Mouse (Mus musculus): ENCODE data around the gene Lipc. TPM values are rescaled to one million over a fixed set of nuclear protein-coding genes. Genes with fewer than 3 reads are reported as not detected.

Gene Lipc
- polyA plus RNA-seq, 1 experiment from 2014 or later = 0.15 TPM

GRCm38 (mm10) chr9:70914659-70915355 lies 37.2 kb downstream of the Lipc start:
- no peak overlapping the region for H3K27ac ChIP-seq (ENCODE audit: low read depth, low read length)
- 63% methylated on average over 10 of the region's 10 CpGs for WGBS

GRCm38 (mm10) chr9:70911163-70911562 lies 40.9 kb downstream of the Lipc start:
- Histone ChIP-seq H3K9me3 (ENCODE audit: control insufficient read depth, low read length) (no peaks in the 10 kb centered on the region), H3K4me3 (ENCODE audit: low read depth, low read length) (no peak overlapping the region), H3K27me3 (ENCODE audit: control insufficient read depth, insufficient read depth, low read length) (no peaks in the 10 kb centered on the region), H3K36me3 (ENCODE audit: control insufficient read depth, insufficient read depth, low read length) (no peaks in the 10 kb centered on the region), H3K27ac (ENCODE audit: low read depth, low read length) (no peak overlapping the region), H3K4me1 (ENCODE audit: control insufficient read depth, insufficient read depth, low read length) (no peaks in the 10 kb centered on the region), H3K4me2 (ENCODE audit: low read depth, low read length) (no peak overlapping the region), H3K9ac (replicated peaks; ENCODE audit: low read depth, low read length) (no peak overlapping the region)
- WGBS = 85% methylated on average over 4 of the region's 4 CpGs
- ATAC-seq (ENCODE audit: low read depth) = no peak

More at GRCm38 (mm10) chr9:70914659-70915355, 37.2 kb downstream of the Lipc start:
- no peaks in the 10 kb centered on the region for H3K27me3 ChIP-seq (ENCODE audit: control insufficient read depth, insufficient read depth, low read length)
- H3K36me3 ChIP-seq (ENCODE audit: control insufficient read depth, insufficient read depth, low read length) = no peaks in the 10 kb centered on the region
- no peaks in the 10 kb centered on the region for H3K9me3 ChIP-seq (ENCODE audit: control insufficient read depth, low read length)
- no peak overlapping the region for H3K9ac ChIP-seq (replicated peaks; ENCODE audit: low read depth, low read length)
- H3K4me3 ChIP-seq (ENCODE audit: low read depth, low read length) = no peak overlapping the region
- no peaks in the 10 kb centered on the region for H3K4me1 ChIP-seq (ENCODE audit: control insufficient read depth, insufficient read depth, low read length)
- no peak overlapping the region for H3K4me2 ChIP-seq (ENCODE audit: low read depth, low read length)
- no peak for ATAC-seq (ENCODE audit: low read depth)

- H3K9ac ChIP-seq (replicated peaks; ENCODE audit: low read depth, low read length) = no peak overlapping the region
- H3K36me3 ChIP-seq (ENCODE audit: control insufficient read depth, insufficient read depth, low read length) = no peaks in the 10 kb centered on the region
- no peak for ATAC-seq (ENCODE audit: low read depth)
- WGBS = 82% methylated on average over 6 of the region's 6 CpGs
- no peak overlapping the region for H3K27ac ChIP-seq (ENCODE audit: low read depth, low read length)
- no peak overlapping the region for H3K4me3 ChIP-seq (ENCODE audit: low read depth, low read length)
- no peaks in the 10 kb centered on the region for H3K4me1 ChIP-seq (ENCODE audit: control insufficient read depth, insufficient read depth, low read length)
- H3K9me3 ChIP-seq (ENCODE audit: control insufficient read depth, low read length) = no peaks in the 10 kb centered on the region
- no peaks in the 10 kb centered on the region for H3K27me3 ChIP-seq (ENCODE audit: control insufficient read depth, insufficient read depth, low read length)
- H3K4me2 ChIP-seq (ENCODE audit: low read depth, low read length) = no peak overlapping the region
These were observed 41.7 kb downstream of the Lipc start for GRCm38 (mm10) chr9:70910351-70910750.

GRCm38 (mm10) chr9:70902821-70903730 lies 49.0 kb downstream of the Lipc start:
- no peaks in the 10 kb centered on the region for H3K9me3 ChIP-seq (ENCODE audit: control insufficient read depth, low read length)
- H3K4me1 ChIP-seq (ENCODE audit: control insufficient read depth, insufficient read depth, low read length) = no peaks in the 10 kb centered on the region
- WGBS = 89% methylated on average over 11 of the region's 11 CpGs
- no peak for ATAC-seq (ENCODE audit: low read depth)
- no peak overlapping the region for H3K4me3 ChIP-seq (ENCODE audit: low read depth, low read length)
- H3K36me3 ChIP-seq (ENCODE audit: control insufficient read depth, insufficient read depth, low read length) = no peaks in the 10 kb centered on the region
- H3K9ac ChIP-seq (replicated peaks; ENCODE audit: low read depth, low read length) = no peak overlapping the region
- no peak overlapping the region for H3K27ac ChIP-seq (ENCODE audit: low read depth, low read length)
- H3K27me3 ChIP-seq (ENCODE audit: control insufficient read depth, insufficient read depth, low read length) = no peaks in the 10 kb centered on the region
- H3K4me2 ChIP-seq (ENCODE audit: low read depth, low read length) = no peak overlapping the region

- H3K36me3 ChIP-seq (ENCODE audit: control insufficient read depth, insufficient read depth, low read length) = no peaks in the 10 kb centered on the region
- H3K27ac ChIP-seq (ENCODE audit: low read depth, low read length) = no peak overlapping the region
- H3K9ac ChIP-seq (replicated peaks; ENCODE audit: low read depth, low read length) = no peak overlapping the region
- H3K27me3 ChIP-seq (ENCODE audit: control insufficient read depth, insufficient read depth, low read length) = no peaks in the 10 kb centered on the region
- no peak for ATAC-seq (ENCODE audit: low read depth)
- WGBS = 100% methylated on average over 1 of the region's 1 CpGs
- H3K9me3 ChIP-seq (ENCODE audit: control insufficient read depth, low read length) = no peaks in the 10 kb centered on the region
- H3K4me1 ChIP-seq (ENCODE audit: control insufficient read depth, insufficient read depth, low read length) = no peaks in the 10 kb centered on the region
- no peak overlapping the region for H3K4me3 ChIP-seq (ENCODE audit: low read depth, low read length)
- H3K4me2 ChIP-seq (ENCODE audit: low read depth, low read length) = no peak overlapping the region
These were observed 57.8 kb downstream of the Lipc start for GRCm38 (mm10) chr9:70894201-70894600.

- H3K4me1 ChIP-seq (ENCODE audit: control insufficient read depth, insufficient read depth, low read length) = no peaks in the 10 kb centered on the region
- WGBS = 75% methylated on average over 3 of the region's 3 CpGs
These were observed 58.5 kb downstream of the Lipc start for GRCm38 (mm10) chr9:70893526-70893925.

GRCm38 (mm10) chr9:70892627-70893026 lies 59.4 kb downstream of the Lipc start:
- Histone ChIP-seq H3K36me3 (ENCODE audit: control insufficient read depth, insufficient read depth, low read length) (no peaks in the 10 kb centered on the region), H3K4me2 (ENCODE audit: low read depth, low read length) (no peak overlapping the region), H3K9me3 (ENCODE audit: control insufficient read depth, low read length) (no peaks in the 10 kb centered on the region), H3K4me1 (ENCODE audit: control insufficient read depth, insufficient read depth, low read length) (no peaks in the 10 kb centered on the region), H3K4me3 (ENCODE audit: low read depth, low read length) (no peak overlapping the region), H3K9ac (replicated peaks; ENCODE audit: low read depth, low read length) (no peak overlapping the region), H3K27ac (ENCODE audit: low read depth, low read length) (no peak overlapping the region), H3K27me3 (ENCODE audit: control insufficient read depth, insufficient read depth, low read length) (no peaks in the 10 kb centered on the region)
- WGBS = 88% methylated on average over 5 of the region's 5 CpGs
- ATAC-seq (ENCODE audit: low read depth) = no peak

More at GRCm38 (mm10) chr9:70893526-70893925, 58.5 kb downstream of the Lipc start:
- no peak overlapping the region for H3K9ac ChIP-seq (replicated peaks; ENCODE audit: low read depth, low read length)
- H3K9me3 ChIP-seq (ENCODE audit: control insufficient read depth, low read length) = no peaks in the 10 kb centered on the region
- H3K4me3 ChIP-seq (ENCODE audit: low read depth, low read length) = no peak overlapping the region
- no peak overlapping the region for H3K27ac ChIP-seq (ENCODE audit: low read depth, low read length)
- H3K4me2 ChIP-seq (ENCODE audit: low read depth, low read length) = no peak overlapping the region
- no peaks in the 10 kb centered on the region for H3K27me3 ChIP-seq (ENCODE audit: control insufficient read depth, insufficient read depth, low read length)
- ATAC-seq (ENCODE audit: low read depth) = no peak
- H3K36me3 ChIP-seq (ENCODE audit: control insufficient read depth, insufficient read depth, low read length) = no peaks in the 10 kb centered on the region

- Histone ChIP-seq H3K9ac (replicated peaks; ENCODE audit: low read depth, low read length) (no peak overlapping the region), H3K4me3 (ENCODE audit: low read depth, low read length) (no peak overlapping the region), H3K27ac (ENCODE audit: low read depth, low read length) (no peak overlapping the region), H3K4me1 (ENCODE audit: control insufficient read depth, insufficient read depth, low read length) (no peaks in the 10 kb centered on the region), H3K36me3 (ENCODE audit: control insufficient read depth, insufficient read depth, low read length) (no peaks in the 10 kb centered on the region), H3K9me3 (ENCODE audit: control insufficient read depth, low read length) (no peaks in the 10 kb centered on the region), H3K27me3 (ENCODE audit: control insufficient read depth, insufficient read depth, low read length) (no peaks in the 10 kb centered on the region), H3K4me2 (ENCODE audit: low read depth, low read length) (no peak overlapping the region)
- ATAC-seq (ENCODE audit: low read depth) = no peak
- WGBS = 64% methylated on average over 8 of the region's 8 CpGs
These were observed 60.4 kb downstream of the Lipc start for GRCm38 (mm10) chr9:70891431-70892133.
